Mouse (Mus musculus): ENCODE measurements around the gene Pak2. TPM values are rescaled to one million over a fixed set of nuclear protein-coding genes. Genes with fewer than 3 reads are reported as not detected.
"Not testable (repeated sequence)": the region's sequence is repeated elsewhere in the genome, so short reads cannot be mapped to it uniquely, and the experiment has no call there.

Gene Pak2
- polyA plus RNA-seq, 1 experiment from 2014 or later: 37.5 TPM

- ATAC-seq: no peak
- H3K4me3 ChIP-seq (ENCODE audit: low read depth, low read length): no peak overlapping the region
- H3K36me3 ChIP-seq (ENCODE audit: control insufficient read depth, insufficient read depth, low read length): no peaks in the 10 kb centered on the region
- H3K4me1 ChIP-seq (ENCODE audit: control insufficient read depth, insufficient read depth, low read length): peaks cover 23% of the 10 kb centered on the region
- H3K9ac ChIP-seq (ENCODE audit: low read depth, low read length): no peak overlapping the region
- H3K4me2 ChIP-seq (ENCODE audit: low read length): no peak overlapping the region
- no peak overlapping the region for H3K27ac ChIP-seq (ENCODE audit: low read length)
- no peaks in the 10 kb centered on the region for H3K27me3 ChIP-seq (ENCODE audit: control insufficient read depth, insufficient read depth, low read depth, low read length)
- WGBS: 73% methylated on average over 1 of the region's 1 CpGs
- H3K9me3 ChIP-seq (replicated peaks; ENCODE audit: control insufficient read depth, low read length, poor library complexity, severe bottlenecking): no peaks in the 10 kb centered on the region
Measured at GRCm38 (mm10) chr16:32075762-32076161, 3.4 kb downstream of the Pak2 start.

- WGBS: 75% methylated on average over 4 of the region's 4 CpGs
- not testable (repeated sequence) for H3K9ac ChIP-seq (ENCODE audit: low read depth, low read length); H3K4me2 ChIP-seq (ENCODE audit: low read length); ATAC-seq; H3K9me3 ChIP-seq (replicated peaks; ENCODE audit: control insufficient read depth, low read length, poor library complexity, severe bottlenecking); H3K27ac ChIP-seq (ENCODE audit: low read length); H3K4me1 ChIP-seq (ENCODE audit: control insufficient read depth, insufficient read depth, low read length); H3K36me3 ChIP-seq (ENCODE audit: control insufficient read depth, insufficient read depth, low read length); H3K27me3 ChIP-seq (ENCODE audit: control insufficient read depth, insufficient read depth, low read depth, low read length); H3K4me3 ChIP-seq (ENCODE audit: low read depth, low read length)
Measured at GRCm38 (mm10) chr16:32070070-32070469, 9.1 kb downstream of the Pak2 start.

GRCm38 (mm10) chr16:32068389-32069300 lies 10.5 kb downstream of the Pak2 start:
- Histone ChIP-seq H3K4me3 (ENCODE audit: low read depth, low read length) (no peak overlapping the region), H3K36me3 (ENCODE audit: control insufficient read depth, insufficient read depth, low read length) (no peaks in the 10 kb centered on the region), H3K27ac (ENCODE audit: low read length) (no peak overlapping the region), H3K27me3 (ENCODE audit: control insufficient read depth, insufficient read depth, low read depth, low read length) (no peaks in the 10 kb centered on the region), H3K4me2 (ENCODE audit: low read length) (no peak overlapping the region), H3K4me1 (ENCODE audit: control insufficient read depth, insufficient read depth, low read length) (no peaks in the 10 kb centered on the region), H3K9me3 (replicated peaks; ENCODE audit: control insufficient read depth, low read length, poor library complexity, severe bottlenecking) (no peaks in the 10 kb centered on the region), H3K9ac (ENCODE audit: low read depth, low read length) (no peak overlapping the region)
- ATAC-seq: no peak
- WGBS: 90% methylated on average over 12 of the region's 12 CpGs

- Histone ChIP-seq H3K4me2 (ENCODE audit: low read length) (no peak overlapping the region), H3K27me3 (ENCODE audit: control insufficient read depth, insufficient read depth, low read depth, low read length) (no peaks in the 10 kb centered on the region), H3K4me3 (ENCODE audit: low read depth, low read length) (no peak overlapping the region), H3K9me3 (replicated peaks; ENCODE audit: control insufficient read depth, low read length, poor library complexity, severe bottlenecking) (no peaks in the 10 kb centered on the region), H3K36me3 (ENCODE audit: control insufficient read depth, insufficient read depth, low read length) (no peaks in the 10 kb centered on the region), H3K27ac (ENCODE audit: low read length) (no peak overlapping the region), H3K4me1 (ENCODE audit: control insufficient read depth, insufficient read depth, low read length) (no peaks in the 10 kb centered on the region), H3K9ac (ENCODE audit: low read depth, low read length) (no peak overlapping the region)
- no peak for ATAC-seq
- 100% methylated on average over 1 of the region's 1 CpGs for WGBS
Measured at GRCm38 (mm10) chr16:32066899-32067298, 12.2 kb downstream of the Pak2 start.

- H3K27ac ChIP-seq (ENCODE audit: low read length): no peak overlapping the region
- H3K4me3 ChIP-seq (ENCODE audit: low read depth, low read length): no peak overlapping the region
- no peaks in the 10 kb centered on the region for H3K9me3 ChIP-seq (replicated peaks; ENCODE audit: control insufficient read depth, low read length, poor library complexity, severe bottlenecking)
- no peak overlapping the region for H3K4me2 ChIP-seq (ENCODE audit: low read length)
- H3K4me1 ChIP-seq (ENCODE audit: control insufficient read depth, insufficient read depth, low read length): no peaks in the 10 kb centered on the region
- H3K36me3 ChIP-seq (ENCODE audit: control insufficient read depth, insufficient read depth, low read length): no peaks in the 10 kb centered on the region
- WGBS: 93% methylated on average over 7 of the region's 7 CpGs
- no peaks in the 10 kb centered on the region for H3K27me3 ChIP-seq (ENCODE audit: control insufficient read depth, insufficient read depth, low read depth, low read length)
- no peak for ATAC-seq
- H3K9ac ChIP-seq (ENCODE audit: low read depth, low read length): no peak overlapping the region
Measured at GRCm38 (mm10) chr16:32063900-32064299, 15.2 kb downstream of the Pak2 start.

GRCm38 (mm10) chr16:32062226-32062625 lies 16.9 kb downstream of the Pak2 start:
- Histone ChIP-seq H3K4me3 (ENCODE audit: low read depth, low read length) (no peak overlapping the region), H3K27me3 (ENCODE audit: control insufficient read depth, insufficient read depth, low read depth, low read length) (no peaks in the 10 kb centered on the region), H3K9ac (ENCODE audit: low read depth, low read length) (no peak overlapping the region), H3K9me3 (replicated peaks; ENCODE audit: control insufficient read depth, low read length, poor library complexity, severe bottlenecking) (no peaks in the 10 kb centered on the region), H3K4me2 (ENCODE audit: low read length) (no peak overlapping the region), H3K4me1 (ENCODE audit: control insufficient read depth, insufficient read depth, low read length) (no peaks in the 10 kb centered on the region), H3K36me3 (ENCODE audit: control insufficient read depth, insufficient read depth, low read length) (no peaks in the 10 kb centered on the region), H3K27ac (ENCODE audit: low read length) (no peak overlapping the region)
- no peak for ATAC-seq
- WGBS: 91% methylated on average over 2 of the region's 2 CpGs

GRCm38 (mm10) chr16:32059840-32060523 lies 19.2 kb downstream of the Pak2 start:
- 87% methylated on average over 6 of the region's 6 CpGs for WGBS
- no peaks in the 10 kb centered on the region for H3K36me3 ChIP-seq (ENCODE audit: control insufficient read depth, insufficient read depth, low read length)
- no peak overlapping the region for H3K9ac ChIP-seq (ENCODE audit: low read depth, low read length)
- H3K9me3 ChIP-seq (replicated peaks; ENCODE audit: control insufficient read depth, low read length, poor library complexity, severe bottlenecking): no peaks in the 10 kb centered on the region
- H3K27ac ChIP-seq (ENCODE audit: low read length): no peak overlapping the region
- no peak overlapping the region for H3K4me3 ChIP-seq (ENCODE audit: low read depth, low read length)
- H3K4me1 ChIP-seq (ENCODE audit: control insufficient read depth, insufficient read depth, low read length): no peaks in the 10 kb centered on the region
- no peak for ATAC-seq
- no peaks in the 10 kb centered on the region for H3K27me3 ChIP-seq (ENCODE audit: control insufficient read depth, insufficient read depth, low read depth, low read length)
- no peak overlapping the region for H3K4me2 ChIP-seq (ENCODE audit: low read length)

- H3K4me1 ChIP-seq (ENCODE audit: control insufficient read depth, insufficient read depth, low read length): no peaks in the 10 kb centered on the region
- no peak overlapping the region for H3K4me2 ChIP-seq (ENCODE audit: low read length)
- H3K9ac ChIP-seq (ENCODE audit: low read depth, low read length): no peak overlapping the region
- 84% methylated on average over 5 of the region's 5 CpGs for whole genome bisulfite sequencing
- no peaks in the 10 kb centered on the region for H3K9me3 ChIP-seq (replicated peaks; ENCODE audit: control insufficient read depth, low read length, poor library complexity, severe bottlenecking)
- H3K4me3 ChIP-seq (ENCODE audit: low read depth, low read length): no peak overlapping the region
- H3K36me3 ChIP-seq (ENCODE audit: control insufficient read depth, insufficient read depth, low read length): no peaks in the 10 kb centered on the region
- no peaks in the 10 kb centered on the region for H3K27me3 ChIP-seq (ENCODE audit: control insufficient read depth, insufficient read depth, low read depth, low read length)
- no peak overlapping the region for H3K27ac ChIP-seq (ENCODE audit: low read length)
- no peak for ATAC-seq
Measured at GRCm38 (mm10) chr16:32058817-32059216, 20.3 kb downstream of the Pak2 start.

- no peak overlapping the region for H3K9ac ChIP-seq (ENCODE audit: low read depth, low read length)
- no peaks in the 10 kb centered on the region for H3K9me3 ChIP-seq (replicated peaks; ENCODE audit: control insufficient read depth, low read length, poor library complexity, severe bottlenecking)
- ATAC-seq: no peak
- no peaks in the 10 kb centered on the region for H3K27me3 ChIP-seq (ENCODE audit: control insufficient read depth, insufficient read depth, low read depth, low read length)
- peaks cover 34% of the 10 kb centered on the region for H3K36me3 ChIP-seq (ENCODE audit: control insufficient read depth, insufficient read depth, low read length)
- no peak overlapping the region for H3K4me2 ChIP-seq (ENCODE audit: low read length)
- no peaks in the 10 kb centered on the region for H3K4me1 ChIP-seq (ENCODE audit: control insufficient read depth, insufficient read depth, low read length)
- H3K4me3 ChIP-seq (ENCODE audit: low read depth, low read length): no peak overlapping the region
- no peak overlapping the region for H3K27ac ChIP-seq (ENCODE audit: low read length)
- 88% methylated on average over 4 of the region's 4 CpGs for WGBS
Measured at GRCm38 (mm10) chr16:32042367-32042766, 36.8 kb downstream of the Pak2 start.
